Mouse (Mus musculus) spleen, adult 2 months (tissue): ENCODE results near the gene Mink1.
A peak's percentile ranks its signal among the peaks of the same experiment; 100 is the strongest.

Experiments
- CTCF ChIP-seq: fragments of 200-500 bp; IDR thresholded peaks from 2 replicates; pipeline ENCODE4 v1.5.1; 2011; ENCODE audit warnings: mild to moderate bottlenecking, inconsistent platforms; ENCODE audit not compliant: insufficient read depth, insufficient read length, insufficient replicate concordance; ENCODE audit errors: extremely low read depth
- POLR2A ChIP-seq: fragments of 200-500 bp; IDR thresholded peaks from 2 replicates; pipeline ENCODE4 v1.6.1; 2011; ENCODE audit warnings: low read depth, low read length, inconsistent platforms

DNA sequence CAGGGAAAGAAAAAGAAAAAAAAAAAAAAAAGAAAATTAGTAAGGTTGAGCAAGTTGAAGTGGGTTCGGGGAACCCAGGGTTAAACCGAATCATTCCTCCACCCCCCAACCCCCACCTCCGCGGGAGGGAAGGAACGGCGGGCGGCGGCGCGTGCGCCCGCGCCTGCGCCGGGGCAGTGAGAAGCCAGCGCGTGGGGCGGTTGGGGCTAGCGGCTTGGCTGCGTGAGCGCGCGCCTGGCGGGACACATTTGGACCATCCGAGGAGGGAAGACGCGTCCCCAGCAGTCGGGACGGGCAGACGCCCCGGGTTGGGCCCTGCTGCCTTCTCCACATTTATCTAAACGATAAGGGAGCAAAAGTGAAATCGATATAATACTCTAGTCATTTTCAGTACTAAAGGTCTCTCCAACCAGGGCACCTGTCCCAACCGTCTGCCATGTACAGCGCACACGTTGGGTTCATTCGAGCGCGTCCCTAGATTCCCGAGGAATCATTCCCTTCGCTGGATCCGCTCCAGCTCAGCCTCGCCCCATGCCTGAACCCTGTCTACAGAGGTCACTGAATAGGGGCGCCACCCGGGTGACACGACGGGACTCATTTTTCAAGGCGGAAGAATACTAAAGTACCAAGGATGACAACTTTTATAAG is 92.4 kb downstream of the Mink1 start:
- TF ChIP-seq POLR2A (peak; percentile 91), CTCF (no peak)
